ENCODE assay signal across 8 mouse cellular contexts in the genomic region with DNA sequence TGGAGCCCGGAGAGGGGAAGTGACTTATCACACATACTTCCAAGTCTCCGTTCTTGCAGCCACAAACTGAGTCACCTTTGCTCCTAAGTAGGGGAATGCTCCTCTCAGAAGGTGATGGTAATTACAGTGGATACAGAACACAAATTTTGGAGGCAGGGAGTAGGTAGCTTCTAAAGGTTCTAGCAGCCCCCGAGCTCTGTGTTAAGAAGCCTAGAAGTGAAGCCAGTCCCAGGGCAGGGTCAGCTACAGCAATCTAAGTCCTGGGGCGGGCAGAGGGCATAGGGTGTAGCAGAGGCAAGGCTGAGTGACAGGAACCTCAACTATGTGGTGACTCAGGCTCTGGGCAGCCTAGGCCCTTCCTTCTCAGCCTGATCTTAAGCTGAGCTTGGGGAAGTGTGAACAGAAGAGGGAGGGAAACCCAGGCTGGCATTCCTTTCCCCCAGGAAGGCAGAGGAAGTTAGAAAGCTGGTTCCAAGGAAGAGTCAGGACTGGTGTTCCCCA. TPM values are rescaled to one million over a fixed set of nuclear protein-coding genes. Genes with fewer than 3 reads are reported as not detected.
A peak's percentile ranks its signal among the peaks of the same experiment; 100 is the strongest.
DNase-seq lines count a peak whose midpoint lies in the region; ATAC-seq and TF ChIP-seq lines count a peak whose summit lies in the region.

No protein-coding gene starts in this region.

- TF ChIP-seq POLR2A in brain, embryonic 14.5 days (IDR thresholded peaks at IDR 0.05; ENCODE audit: borderline replicate concordance, extremely low read depth, insufficient read depth, insufficient read length, poor library complexity, severe bottlenecking): no peak

- peak; percentile 6 for DNase-seq in brain, embryonic 14.5 days (ENCODE audit: low read depth)
- DNase-seq in naive thymus-derived CD4-positive, alpha-beta T cell, adult 2 months (ENCODE audit: low read depth): peak; percentile 46
- DNase-seq in thymus, postnatal 14 days: no peak
- no peak for DNase-seq in thymus, postnatal 0 days (ENCODE audit: low spot score)
- DNase-seq in thymus, postnatal 4 days: no peak

- no peak overlapping the region for H3K4me2 ChIP-seq in liver, embryonic 16.5 days (ENCODE audit: low read depth, low read length)
- H3K4me2 ChIP-seq in liver, embryonic 12.5 days: no peak overlapping the region

- H3K4me3 ChIP-seq in liver, embryonic 16.5 days (ENCODE audit: low read depth, low read length): no peak overlapping the region
- no peak overlapping the region for H3K4me3 ChIP-seq in liver, embryonic 12.5 days

- 8% methylated on average over 4 of the region's 4 CpGs for WGBS in liver, embryonic 16.5 days (ENCODE audit: insufficient replicate concordance)
- 12% methylated on average over 4 of the region's 4 CpGs for WGBS in liver, embryonic 12.5 days (ENCODE audit: insufficient replicate concordance)

- H3K27ac ChIP-seq in liver, embryonic 16.5 days (ENCODE audit: low read length): no peak overlapping the region; the same call in 1 of the 2 replicates
- no peak overlapping the region for H3K27ac ChIP-seq in liver, embryonic 12.5 days

- no peak overlapping the region for H3K9ac ChIP-seq in liver, embryonic 16.5 days (ENCODE audit: low read depth, low read length)
- H3K9ac ChIP-seq in liver, embryonic 12.5 days: no peak overlapping the region

- TF ChIP-seq CTCF in brain, embryonic 14.5 days (IDR thresholded peaks at IDR 0.05; ENCODE audit: borderline replicate concordance, extremely low read depth, insufficient read depth, insufficient read length): no peak

- H3K27me3 ChIP-seq in liver, embryonic 16.5 days (ENCODE audit: control insufficient read depth, insufficient read depth, low read depth, low read length): peaks cover 6% of the 10 kb centered on the region
- H3K27me3 ChIP-seq in liver, embryonic 12.5 days (replicated peaks): peaks cover 28% of the 10 kb centered on the region

- ATAC-seq in liver, embryonic 16.5 days (ENCODE audit: low read depth): 0 out of 2 replicates have a peak, but pooled peaks have one; percentile 18
- ATAC-seq in liver, embryonic 12.5 days: no peak
- ATAC-seq in hematopoietic stem cell, adult 5-6 weeks (replicated peaks in 1 of 2; ENCODE audit: insufficient read depth in 1 of 2, low FRiP score in 2 of 2, low TSS enrichment in 1 of 2, low read depth in 1 of 2, poor library complexity in 2 of 2, severe bottlenecking in 2 of 2): peak; percentile 26 to 52; a peak in 2 of 4 replicates

- H3K4me1 ChIP-seq in liver, embryonic 16.5 days (ENCODE audit: control insufficient read depth, low read depth, low read length): peaks cover 21% of the 10 kb centered on the region
- H3K4me1 ChIP-seq in liver, embryonic 12.5 days: peaks cover 47% of the 10 kb centered on the region

- no peaks in the 10 kb centered on the region for H3K9me3 ChIP-seq in liver, embryonic 16.5 days (replicated peaks; ENCODE audit: control insufficient read depth, low read length)
- no peaks in the 10 kb centered on the region for H3K9me3 ChIP-seq in liver, embryonic 12.5 days (replicated peaks)

- H3K36me3 ChIP-seq in liver, embryonic 16.5 days (ENCODE audit: control insufficient read depth, insufficient read depth): peaks cover 13% of the 10 kb centered on the region
- peaks cover 29% of the 10 kb centered on the region for H3K36me3 ChIP-seq in liver, embryonic 12.5 days

RNA-seq across cellular contexts. Expression of a gene that starts 5.9 kb away (rescaled TPM):
- polyA plus RNA-seq in liver, embryonic 16.5 days (2015; fragmentation: Nextera tagmentation; extraction: Ambion mirVana): 3.1 TPM in 2 replicates
- 1.8 and 2.0 TPM in 2 replicates for polyA plus RNA-seq in liver, embryonic 12.5 days (2016; fragmentation: Nextera tagmentation; extraction: Ambion mirVana)
- polyA plus RNA-seq in brain, embryonic 14.5 days (2012; rRNA removed): 2.5 and 6.0 TPM in 2 replicates
- total RNA-seq in hematopoietic stem cell, adult 5-6 weeks (2017): 28.0 and 41.8 TPM in 2 replicates
- 20.3 and 22.3 TPM in 2 replicates for polyA plus RNA-seq in thymus, postnatal 0 days (2015; fragmentation: Nextera tagmentation; extraction: Ambion mirVana)

RNA-seq across cellular contexts. Expression of a gene that starts 16.4 kb away (rescaled TPM):
- 153 and 172 TPM in 2 replicates for polyA plus RNA-seq in liver, embryonic 16.5 days (2015; fragmentation: Nextera tagmentation; extraction: Ambion mirVana)
- polyA plus RNA-seq in liver, embryonic 12.5 days (2016; fragmentation: Nextera tagmentation; extraction: Ambion mirVana): 358 and 366 TPM in 2 replicates
- 371 and 527 TPM in 2 replicates for polyA plus RNA-seq in brain, embryonic 14.5 days (2012; rRNA removed)
- total RNA-seq in hematopoietic stem cell, adult 5-6 weeks (2017): 700 and 731 TPM in 2 replicates
- polyA plus RNA-seq in thymus, postnatal 0 days (2015; fragmentation: Nextera tagmentation; extraction: Ambion mirVana): 326 and 340 TPM in 2 replicates

RNA-seq across cellular contexts. Expression of a gene that starts 29.6 kb away (rescaled TPM):
- 12.6 and 12.9 TPM in 2 replicates for polyA plus RNA-seq in liver, embryonic 16.5 days (2015; fragmentation: Nextera tagmentation; extraction: Ambion mirVana)
- polyA plus RNA-seq in liver, embryonic 12.5 days (2016; fragmentation: Nextera tagmentation; extraction: Ambion mirVana): 26.0 and 27.7 TPM in 2 replicates
- 25.3 and 31.5 TPM in 2 replicates for polyA plus RNA-seq in brain, embryonic 14.5 days (2012; rRNA removed)
- 23.2 and 25.3 TPM in 2 replicates for total RNA-seq in hematopoietic stem cell, adult 5-6 weeks (2017)
- polyA plus RNA-seq in thymus, postnatal 0 days (2015; fragmentation: Nextera tagmentation; extraction: Ambion mirVana): 31.2 and 32.4 TPM in 2 replicates

RNA-seq across cellular contexts. Expression of a gene that starts 41.5 kb away (rescaled TPM):
- 73.9 and 82.3 TPM in 2 replicates for polyA plus RNA-seq in liver, embryonic 16.5 days (2015; fragmentation: Nextera tagmentation; extraction: Ambion mirVana)
- 138 and 140 TPM in 2 replicates for polyA plus RNA-seq in liver, embryonic 12.5 days (2016; fragmentation: Nextera tagmentation; extraction: Ambion mirVana)
- polyA plus RNA-seq in brain, embryonic 14.5 days (2012; rRNA removed): 35.1 and 57.9 TPM in 2 replicates
- total RNA-seq in hematopoietic stem cell, adult 5-6 weeks (2017): 148 and 167 TPM in 2 replicates
- 203 and 214 TPM in 2 replicates for polyA plus RNA-seq in thymus, postnatal 0 days (2015; fragmentation: Nextera tagmentation; extraction: Ambion mirVana)

RNA-seq across cellular contexts. Expression of a gene that starts 53.8 kb away (rescaled TPM):
- polyA plus RNA-seq in liver, embryonic 16.5 days (2015; fragmentation: Nextera tagmentation; extraction: Ambion mirVana): 11.4 and 12.8 TPM in 2 replicates
- polyA plus RNA-seq in liver, embryonic 12.5 days (2016; fragmentation: Nextera tagmentation; extraction: Ambion mirVana): 21.3 and 23.0 TPM in 2 replicates
- 14.7 and 17.5 TPM in 2 replicates for polyA plus RNA-seq in brain, embryonic 14.5 days (2012; rRNA removed)
- 25.4 and 27.2 TPM in 2 replicates for total RNA-seq in hematopoietic stem cell, adult 5-6 weeks (2017)
- polyA plus RNA-seq in thymus, postnatal 0 days (2015; fragmentation: Nextera tagmentation; extraction: Ambion mirVana): 25.2 and 27.1 TPM in 2 replicates

Comparison
In these comparisons a context has a peak if more than half of its experiments do, and no peak if none do; other contexts are left out.
1. DNase-seq: peak in brain, embryonic 14.5 days (single experiment) and naive thymus-derived CD4-positive, alpha-beta T cell, adult 2 months (single experiment); none in thymus, postnatal 14 days (single experiment), thymus, postnatal 0 days (single experiment) and thymus, postnatal 4 days (single experiment).